Mouse (Mus musculus): Measurements from ENCODE around the gene Tmem63c.

The Tmem63c gene

GRCm38 (mm10) chr12:87137439-87138341 lies 116.5 kb downstream of the Tmem63c start:
- no peak for DNase-seq

- DNase-seq = no peak
Observed at GRCm38 (mm10) chr12:87138342-87138701, 117.2 kb downstream of the Tmem63c start.

- no peak for DNase-seq
Observed at GRCm38 (mm10) chr12:87138768-87139167, 117.6 kb downstream of the Tmem63c start.
